Mouse (Mus musculus) testis, postnatal 10 days (tissue): ENCODE measurements at regions not wholly inside any gene's neighbourhood (a gene's known extent, or its start where the extent isn't known, plus 50 kb on each side); places are given as distances from the start of the nearest gene placed in this dataset.

Experiments used
- DNase-seq: peaks from one replicate; pipeline ENCODE4 v3.0.0; 2021; ENCODE audit warnings: low spot score

GRCm38 (mm10) chr2:101370991-101371736 is 253.4 kb upstream of the Rag2 start:
- no peak for DNase-seq

GRCm38 (mm10) chr2:101371834-101372493 is 252.6 kb upstream of the Rag2 start:
- no peak for DNase-seq

- no peak for DNase-seq
Observed at GRCm38 (mm10) chr2:101380595-101380994, 243.9 kb upstream of the Rag2 start.

GRCm38 (mm10) chr2:101415002-101415401 is 209.5 kb upstream of the Rag2 start:
- DNase-seq: no peak

- no peak for DNase-seq
Observed at GRCm38 (mm10) chr2:101416702-101417101, 207.8 kb upstream of the Rag2 start.

GRCm38 (mm10) chr2:101433141-101433895 is 191.2 kb upstream of the Rag2 start:
- no peak for DNase-seq

- DNase-seq: no peak
Observed at GRCm38 (mm10) chr2:101440231-101440630, 184.3 kb upstream of the Rag2 start.

GRCm38 (mm10) chr2:101441081-101441630 is 183.4 kb upstream of the Rag2 start:
- DNase-seq: no peak

GRCm38 (mm10) chr2:101455591-101455990 is 168.9 kb upstream of the Rag2 start:
- no peak for DNase-seq

GRCm38 (mm10) chr2:101458959-101459358 is 165.6 kb upstream of the Rag2 start:
- no peak for DNase-seq

GRCm38 (mm10) chr2:101462450-101462849 is 162.1 kb upstream of the Rag2 start:
- DNase-seq: no peak

GRCm38 (mm10) chr2:101464291-101465140 is 160.0 kb upstream of the Rag2 start:
- no peak for DNase-seq

GRCm38 (mm10) chr2:101470569-101471100 is 153.9 kb upstream of the Rag2 start:
- no peak for DNase-seq

- peak; percentile 90 for DNase-seq
Observed at GRCm38 (mm10) chr2:101472449-101473115, 151.9 kb upstream of the Rag2 start.

GRCm38 (mm10) chr2:101473116-101473485 is 151.4 kb upstream of the Rag2 start:
- DNase-seq: no peak

- DNase-seq: no peak
Observed at GRCm38 (mm10) chr2:101476862-101477261, 147.7 kb upstream of the Rag2 start.

- no peak for DNase-seq
Observed at GRCm38 (mm10) chr2:101490207-101490606, 134.3 kb upstream of the Rag2 start.

- DNase-seq: no peak
Observed at GRCm38 (mm10) chr2:101491762-101492161, 132.8 kb upstream of the Rag2 start.

- no peak for DNase-seq
Observed at GRCm38 (mm10) chr2:101508116-101508515, 116.4 kb upstream of the Rag2 start.
